Mouse (Mus musculus): ENCODE measurements around the gene Dll4.

GRCm38 (mm10) chr2:119358249-119358648, 32.7 kb downstream of the Dll4 start:
- TF ChIP-seq CTCF (IDR thresholded peaks at IDR 0.05; ENCODE audit: control insufficient read depth, insufficient read depth, low read length) (no peak), POLR2A (IDR thresholded peaks at IDR 0.05; ENCODE audit: borderline replicate concordance, control insufficient read depth, low read depth, low read length) (no peak)
